Mouse (Mus musculus): ENCODE results near the gene Adam23. TPM values are rescaled to one million over a fixed set of nuclear protein-coding genes. Genes with fewer than 3 reads are reported as not detected.
A peak's percentile ranks its signal among the peaks of the same experiment; 100 is the strongest.
"Not testable (repeated sequence)": the region's sequence is repeated elsewhere in the genome, so short reads cannot be mapped to it uniquely, and the experiment has no call there.

Adam23 gene
- polyA plus RNA-seq, 1 experiment from 2014 or later = 3.0 TPM

DNA sequence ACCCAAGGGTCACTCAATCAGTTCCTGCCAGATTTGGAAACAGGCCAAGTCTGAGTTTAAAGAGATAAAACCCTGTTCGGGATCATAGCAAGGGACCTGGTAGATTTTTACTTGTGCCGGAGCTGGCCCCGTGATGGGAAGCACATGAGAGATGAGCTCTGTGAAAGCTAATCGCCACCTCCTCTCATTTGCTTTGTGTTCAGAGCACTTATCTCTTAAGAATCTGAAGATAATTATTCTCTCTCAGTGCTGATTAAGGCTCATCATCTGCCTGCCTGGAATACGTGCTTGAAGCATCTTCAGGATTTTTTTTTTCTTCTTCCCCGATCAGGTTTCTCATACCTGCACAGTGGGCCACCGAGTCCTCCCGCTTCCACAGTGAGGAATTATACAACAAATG is 133.5 kb downstream of the Adam23 start:
- Histone ChIP-seq H3K9me3 (replicated peaks; ENCODE audit: low read length) (no peaks in the 10 kb centered on the region), H3K4me3 (replicated peaks; ENCODE audit: low read depth, low read length) (no peak overlapping the region), H3K4me2 (ENCODE audit: low read length) (no peak overlapping the region), H3K9ac (ENCODE audit: low read depth, low read length) (no peak overlapping the region), H3K27me3 (ENCODE audit: insufficient read depth, low read length) (no peaks in the 10 kb centered on the region), H3K27ac (no peak overlapping the region), H3K4me1 (replicated peaks; ENCODE audit: insufficient read depth, low read length) (no peaks in the 10 kb centered on the region), H3K36me3 (ENCODE audit: insufficient read depth, low read length) (no peaks in the 10 kb centered on the region)
- no peak for TF ChIP-seq CTCF (IDR thresholded peaks at IDR 0.05; ENCODE audit: low read depth)
- no peak for DNase-seq (ENCODE audit: low spot score)
- 78% methylated on average over 8 of the region's 8 CpGs for WGBS
- no peak for ATAC-seq (replicated peaks; ENCODE audit: low FRiP score, low read depth)

- no peak for TF ChIP-seq CTCF (IDR thresholded peaks at IDR 0.05; ENCODE audit: low read depth)
- Histone ChIP-seq H3K4me1 (replicated peaks; ENCODE audit: insufficient read depth, low read length) (no peaks in the 10 kb centered on the region), H3K9ac (ENCODE audit: low read depth, low read length) (no peak overlapping the region), H3K4me2 (ENCODE audit: low read length) (no peak overlapping the region), H3K9me3 (replicated peaks; ENCODE audit: low read length) (no peaks in the 10 kb centered on the region), H3K4me3 (replicated peaks; ENCODE audit: low read depth, low read length) (no peak overlapping the region), H3K27ac (no peak overlapping the region), H3K27me3 (ENCODE audit: insufficient read depth, low read length) (no peaks in the 10 kb centered on the region), H3K36me3 (ENCODE audit: insufficient read depth, low read length) (no peaks in the 10 kb centered on the region)
- DNase-seq (ENCODE audit: low spot score) (no peak), ATAC-seq (replicated peaks; ENCODE audit: low FRiP score, low read depth) (no peak)
- WGBS = 74% methylated on average over 7 of the region's 7 CpGs
These were observed 141.2 kb downstream of the Adam23 start for GRCm38 (mm10) chr1:63586869-63587268.

DNA sequence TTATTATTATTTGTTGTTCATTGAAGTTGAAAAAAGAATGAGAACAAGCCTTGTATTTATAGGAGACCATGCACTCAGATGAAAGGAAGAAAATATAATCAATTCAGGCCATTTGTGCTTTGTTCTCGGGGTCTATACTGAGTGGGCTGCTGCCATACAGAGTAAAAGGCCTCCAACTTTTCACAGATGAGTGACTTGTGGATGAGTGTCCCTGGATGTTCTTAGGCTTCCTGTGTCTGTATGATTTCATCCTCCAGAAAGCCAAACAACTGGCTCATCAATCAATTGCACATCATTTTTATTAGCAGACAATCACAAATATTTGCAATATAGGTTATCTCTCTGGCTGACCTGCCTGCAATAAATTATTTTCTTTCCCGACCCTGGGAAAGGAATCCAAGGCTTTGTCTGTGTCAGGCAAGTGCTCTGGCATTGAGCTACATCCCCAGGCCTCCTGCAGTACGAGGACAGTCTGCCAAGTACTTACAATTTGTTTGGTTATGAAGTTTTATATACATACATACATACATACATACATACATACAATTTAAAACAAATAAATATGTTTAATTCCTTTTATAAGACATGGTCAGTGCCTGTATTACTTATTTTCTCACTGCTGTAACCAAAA is 158.3 kb downstream of the Adam23 start:
- WGBS = 34% methylated on average over 3 of the region's 3 CpGs
- no peaks in the 10 kb centered on the region for H3K36me3 ChIP-seq (ENCODE audit: insufficient read depth, low read length)
- no peak for DNase-seq (ENCODE audit: low spot score)
- H3K9ac ChIP-seq (ENCODE audit: low read depth, low read length) = no peak overlapping the region
- no peak for ATAC-seq (replicated peaks; ENCODE audit: low FRiP score, low read depth)
- no peak overlapping the region for H3K4me2 ChIP-seq (ENCODE audit: low read length)
- no peak for TF ChIP-seq CTCF (IDR thresholded peaks at IDR 0.05; ENCODE audit: low read depth)
- no peaks in the 10 kb centered on the region for H3K4me1 ChIP-seq (replicated peaks; ENCODE audit: insufficient read depth, low read length)
- no peaks in the 10 kb centered on the region for H3K9me3 ChIP-seq (replicated peaks; ENCODE audit: low read length)
- no peak overlapping the region for H3K4me3 ChIP-seq (replicated peaks; ENCODE audit: low read depth, low read length)
- H3K27me3 ChIP-seq (ENCODE audit: insufficient read depth, low read length) = no peaks in the 10 kb centered on the region
- no peak overlapping the region for H3K27ac ChIP-seq

- Histone ChIP-seq H3K4me2 (ENCODE audit: low read length) (no peak overlapping the region), H3K27me3 (ENCODE audit: insufficient read depth, low read length) (no peaks in the 10 kb centered on the region), H3K4me3 (replicated peaks; ENCODE audit: low read depth, low read length) (no peak overlapping the region), H3K27ac (no peak overlapping the region), H3K9me3 (replicated peaks; ENCODE audit: low read length) (no peaks in the 10 kb centered on the region), H3K4me1 (replicated peaks; ENCODE audit: insufficient read depth, low read length) (no peaks in the 10 kb centered on the region), H3K9ac (ENCODE audit: low read depth, low read length) (no peak overlapping the region), H3K36me3 (ENCODE audit: insufficient read depth, low read length) (no peaks in the 10 kb centered on the region)
- DNase-seq (ENCODE audit: low spot score) (no peak), ATAC-seq (replicated peaks; ENCODE audit: low FRiP score, low read depth) (no peak)
- WGBS = 94% methylated on average over 4 of the region's 4 CpGs
- peak; percentile 8; the same call in 1 of the 2 replicates for TF ChIP-seq CTCF (IDR thresholded peaks at IDR 0.05; ENCODE audit: low read depth)
These were observed 163.9 kb downstream of the Adam23 start for GRCm38 (mm10) chr1:63609613-63610012.

DNA sequence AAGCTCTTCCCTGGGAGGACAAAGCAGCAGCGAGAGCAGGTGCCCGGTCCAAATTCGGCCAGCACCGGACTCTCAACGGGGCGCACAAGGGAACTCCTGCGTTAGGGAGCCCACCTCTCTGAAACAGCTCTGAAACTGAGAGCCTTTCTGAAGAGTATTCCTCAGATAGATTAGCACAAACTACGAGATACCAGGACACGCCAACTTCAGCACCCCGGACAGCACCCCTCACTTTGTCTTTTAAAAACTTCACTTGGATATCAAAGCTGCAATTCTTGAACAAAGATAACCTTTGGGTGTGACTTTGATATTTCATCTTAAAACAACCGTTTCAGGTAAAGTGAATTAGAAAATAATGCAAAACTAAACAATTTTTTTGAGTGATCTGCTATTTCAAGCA is 168.9 kb downstream of the Adam23 start:
- Histone ChIP-seq H3K4me3 (replicated peaks; ENCODE audit: low read depth, low read length) (no peak overlapping the region), H3K4me2 (ENCODE audit: low read length) (no peak overlapping the region), H3K27ac (no peak overlapping the region), H3K4me1 (replicated peaks; ENCODE audit: insufficient read depth, low read length) (no peaks in the 10 kb centered on the region), H3K9me3 (replicated peaks; ENCODE audit: low read length) (no peaks in the 10 kb centered on the region), H3K9ac (ENCODE audit: low read depth, low read length) (no peak overlapping the region), H3K27me3 (ENCODE audit: insufficient read depth, low read length) (no peaks in the 10 kb centered on the region), H3K36me3 (ENCODE audit: insufficient read depth, low read length) (no peaks in the 10 kb centered on the region)
- no peak for TF ChIP-seq CTCF (IDR thresholded peaks at IDR 0.05; ENCODE audit: low read depth)
- DNase-seq (ENCODE audit: low spot score) (peak; percentile 76), ATAC-seq (replicated peaks; ENCODE audit: low FRiP score, low read depth) (no peak)
- WGBS = 3% methylated on average over 11 of the region's 11 CpGs

DNA sequence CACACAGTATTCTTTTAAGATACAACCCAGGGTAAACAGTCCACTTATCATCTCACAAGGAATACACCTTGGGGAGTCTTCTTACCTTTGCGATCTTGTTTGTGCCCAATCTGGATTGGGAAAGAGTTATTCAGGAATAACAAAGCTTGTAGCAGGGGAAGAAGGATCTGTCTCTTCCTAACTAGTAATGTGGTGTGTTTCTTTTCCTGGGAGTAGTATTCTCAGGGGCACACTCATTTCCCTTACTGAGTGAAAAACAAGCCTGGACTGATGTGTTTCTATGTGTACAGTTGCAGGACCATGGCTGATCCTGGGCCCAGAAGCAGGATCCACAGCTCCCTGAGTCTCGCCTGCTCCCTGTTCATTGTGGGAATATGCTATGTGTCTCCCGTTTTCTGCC is 170.0 kb downstream of the Adam23 start, which contains the start of gene Gm39653:
Gm39653 (plus strand) TSS at position 301 of the 400 bp plus-strand sequence.
- TF ChIP-seq CTCF (IDR thresholded peaks at IDR 0.05; ENCODE audit: low read depth) = no peak
- Histone ChIP-seq H3K36me3 (ENCODE audit: insufficient read depth, low read length) (no peaks in the 10 kb centered on the region), H3K9me3 (replicated peaks; ENCODE audit: low read length) (no peaks in the 10 kb centered on the region), H3K9ac (ENCODE audit: low read depth, low read length) (no peak within 1 kb of the TSS), H3K27me3 (ENCODE audit: insufficient read depth, low read length) (no peaks in the 10 kb centered on the region), H3K4me1 (replicated peaks; ENCODE audit: insufficient read depth, low read length) (no peaks in the 10 kb centered on the region), H3K27ac (no peak within 1 kb of the TSS), H3K4me3 (replicated peaks; ENCODE audit: low read depth, low read length) (no peak within 1 kb of the TSS), H3K4me2 (ENCODE audit: low read length) (no peak within 1 kb of the TSS)
- DNase-seq (ENCODE audit: low spot score) (no peak), ATAC-seq (replicated peaks; ENCODE audit: low FRiP score, low read depth) (no peak)
- 82% methylated on average over 3 of the region's 3 CpGs for WGBS

GRCm38 (mm10) chr1:63628211-63628610 is 182.5 kb downstream of the Adam23 start:
- DNase-seq (ENCODE audit: low spot score) = no peak
- Histone ChIP-seq H3K27me3 (ENCODE audit: insufficient read depth, low read length) (no peaks in the 10 kb centered on the region), H3K4me1 (replicated peaks; ENCODE audit: insufficient read depth, low read length) (no peaks in the 10 kb centered on the region), H3K9ac (ENCODE audit: low read depth, low read length) (no peak overlapping the region), H3K4me2 (ENCODE audit: low read length) (no peak overlapping the region), H3K36me3 (ENCODE audit: insufficient read depth, low read length) (no peaks in the 10 kb centered on the region), H3K27ac (no peak overlapping the region), H3K9me3 (replicated peaks; ENCODE audit: low read length) (no peaks in the 10 kb centered on the region), H3K4me3 (replicated peaks; ENCODE audit: low read depth, low read length) (no peak overlapping the region)
- TF ChIP-seq CTCF (IDR thresholded peaks at IDR 0.05; ENCODE audit: low read depth) = no peak
- ATAC-seq (replicated peaks; ENCODE audit: low FRiP score, low read depth) = no peak
- 13% methylated on average over 2 of the region's 2 CpGs for WGBS

DNA sequence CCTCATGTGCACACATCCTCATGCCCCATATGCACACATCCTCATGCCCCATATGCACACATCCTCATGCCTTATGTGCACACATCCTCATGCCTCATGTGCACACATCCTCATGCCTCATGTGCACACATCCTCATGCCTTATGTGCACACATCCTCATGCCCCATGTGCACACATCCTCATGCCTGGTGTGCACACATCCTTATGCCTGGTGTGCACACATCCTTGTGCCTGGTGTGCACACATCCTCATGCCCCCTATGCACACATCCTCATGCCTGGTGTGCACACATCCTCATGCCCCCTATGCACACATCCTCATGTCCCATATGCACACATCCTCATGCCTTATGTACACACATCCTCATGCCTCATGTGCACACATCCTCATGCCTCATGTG is 184.7 kb downstream of the Adam23 start:
- H3K9me3 ChIP-seq (replicated peaks; ENCODE audit: low read length); DNase-seq (ENCODE audit: low spot score); H3K9ac ChIP-seq (ENCODE audit: low read depth, low read length); H3K27me3 ChIP-seq (ENCODE audit: insufficient read depth, low read length); H3K36me3 ChIP-seq (ENCODE audit: insufficient read depth, low read length); H3K27ac ChIP-seq; H3K4me3 ChIP-seq (replicated peaks; ENCODE audit: low read depth, low read length); ATAC-seq (replicated peaks; ENCODE audit: low FRiP score, low read depth); H3K4me1 ChIP-seq (replicated peaks; ENCODE audit: insufficient read depth, low read length); H3K4me2 ChIP-seq (ENCODE audit: low read length): not testable (repeated sequence)
